Mouse (Mus musculus) E14TG2a.4 (cell line): ENCODE results near the gene Parm1.

Experiments
- CTCF ChIP-seq: conservative IDR thresholded peaks from 2 replicates; pipeline ENCODE4 v1.5.1; 2014; ENCODE audit warnings: low read length
- NANOG ChIP-seq: IDR thresholded peaks from 2 replicates; pipeline ENCODE4 v1.6.1; 2014; ENCODE audit warnings: borderline replicate concordance, low read length, mixed read lengths
- POU5F1 ChIP-seq: IDR thresholded peaks from 2 replicates; pipeline ENCODE4 v1.6.1; 2014; ENCODE audit warnings: low read length, borderline replicate concordance

GRCm38 (mm10) chr5:91629472-91629871 lies 112.1 kb downstream of the Parm1 start:
- TF ChIP-seq CTCF (no peak), POU5F1 (no peak), NANOG (no peak)
